Mouse (Mus musculus) mammary gland, adult 2 months (tissue): ENCODE data around the gene Vill. TPM values are rescaled to one million over a fixed set of nuclear protein-coding genes. Genes with fewer than 3 reads are reported as not detected.

Experiments
- polyA plus RNA-seq: library from polyadenylated mRNA; depleted of rRNA; stranded (reverse); fragments of >200 nt; gene quantifications from 2 replicates; pipeline ENCODE4 v1.2.3, GENCODE M21; 2012; ENCODE audit warnings: low replicate concordance; rRNA removed

Gene Vill
- polyA plus RNA-seq: 48.4 and 65.0 TPM in 2 replicates

GRCm38 (mm10) chr9:119052154-119052944 is at the start of gene Vill:
Gene Vill (plus strand): TSS chr9:119052778.

GRCm38 (mm10) chr9:119093419-119094295 is 41.1 kb downstream of the Vill start, which contains the start of gene Plcd1:
Gene Plcd1 (minus strand): TSS chr9:119093502.

GRCm38 (mm10) chr9:119101992-119102782 is 49.6 kb downstream of the Vill start, which contains the start of gene Dlec1:
Gene Dlec1 (plus strand): TSS chr9:119102478.

Other genes with a start within 250 kb of the Vill start
- gene Ctdspl, start 126.3 kb upstream of the Vill start, polyA plus RNA-seq: 39.3 and 44.4 TPM in 2 replicates
- gene Plcd1, start 40.7 kb downstream of the Vill start, polyA plus RNA-seq: 36.8 TPM in 2 replicates
- 1.5 and 1.9 TPM in 2 replicates for gene Dlec1, start 49.7 kb downstream of the Vill start, polyA plus RNA-seq
- 31.3 and 61.6 TPM in 2 replicates for gene Acaa1b, start 104.3 kb downstream of the Vill start, polyA plus RNA-seq
- not detected in 2 replicates for gene Gm47289, start 106.4 kb downstream of the Vill start, polyA plus RNA-seq
- not detected in 2 replicates for gene Slc22a13, start 156.3 kb downstream of the Vill start, polyA plus RNA-seq